Mouse (Mus musculus) ES-CJ7 (cell line): ENCODE results near the gene Cep83.

Source experiments
- DNase-seq: peaks from one replicate; pipeline ENCODE4 v3.0.0; 2011; ENCODE audit warnings: low read depth, low spot score

The Cep83 gene

DNA sequence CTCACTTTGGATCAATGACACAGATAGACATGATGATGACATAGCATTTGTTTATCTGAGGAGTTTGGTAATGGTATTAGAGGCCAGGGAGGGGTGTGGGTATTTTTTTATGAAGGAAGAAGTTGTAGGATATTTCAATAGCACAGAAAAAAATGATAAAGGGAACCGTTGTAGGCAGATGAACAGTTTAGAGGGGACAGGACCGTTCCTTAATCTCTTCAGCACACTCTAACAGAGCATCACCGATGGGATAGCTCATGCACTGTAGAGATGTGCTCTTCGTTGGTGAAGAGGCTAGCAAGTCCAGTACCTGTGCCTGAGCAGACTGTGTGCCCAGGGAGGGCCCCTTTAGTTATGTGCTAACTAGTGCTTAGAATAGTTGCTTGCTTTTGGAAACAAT, 90.9 kb downstream of the Cep83 start:
- no peak for DNase-seq

DNA sequence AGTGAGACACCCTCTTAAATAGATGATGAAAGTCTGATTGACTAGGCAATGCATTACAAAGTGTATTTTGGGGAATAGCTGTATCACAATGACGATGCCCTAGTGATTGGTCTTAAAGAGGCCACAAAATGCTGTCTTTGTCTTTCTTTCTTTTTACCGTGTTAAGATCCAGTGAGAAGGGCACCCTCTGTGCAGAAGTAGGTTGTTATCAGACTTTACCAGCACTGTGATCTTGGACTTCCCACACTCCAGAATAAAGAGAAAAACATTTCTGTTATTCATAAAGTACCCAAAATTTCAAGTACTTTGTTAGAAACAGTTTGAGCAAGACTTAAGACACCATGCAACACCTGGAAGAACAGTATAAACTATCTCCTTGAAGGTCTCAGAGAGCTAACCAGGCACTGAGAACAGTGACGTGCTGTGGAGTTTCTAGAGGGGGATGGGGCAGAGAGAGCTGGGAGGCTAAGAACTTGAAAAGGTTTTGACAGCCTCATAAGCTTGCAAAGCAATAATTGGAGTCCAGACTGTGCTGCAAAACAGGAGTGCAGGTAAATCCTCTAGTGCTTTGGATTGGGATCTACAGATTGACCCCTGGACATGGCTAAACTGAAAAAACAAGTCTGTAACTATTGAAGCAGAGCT, 92.3 kb downstream of the Cep83 start:
- DNase-seq: no peak

DNA sequence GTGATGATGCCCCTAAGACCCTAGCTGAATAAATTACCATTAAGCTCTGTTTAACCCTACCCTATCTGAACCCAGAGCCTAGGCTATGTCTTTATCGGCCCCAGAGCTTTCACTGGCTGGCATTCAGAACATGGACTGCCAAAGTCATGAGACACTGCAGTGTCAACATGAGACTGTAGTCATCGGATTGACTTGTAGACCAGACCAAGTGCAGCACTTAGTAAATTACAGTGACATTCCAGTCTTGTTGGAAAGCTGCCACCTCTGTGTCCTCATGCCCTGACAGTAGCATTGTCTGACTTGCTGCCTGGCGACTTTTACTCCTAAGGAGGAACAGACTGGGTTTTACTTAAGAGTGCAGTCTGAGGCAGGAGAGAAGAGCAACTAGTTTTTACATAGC, 100.8 kb downstream of the Cep83 start:
- DNase-seq: no peak

DNA sequence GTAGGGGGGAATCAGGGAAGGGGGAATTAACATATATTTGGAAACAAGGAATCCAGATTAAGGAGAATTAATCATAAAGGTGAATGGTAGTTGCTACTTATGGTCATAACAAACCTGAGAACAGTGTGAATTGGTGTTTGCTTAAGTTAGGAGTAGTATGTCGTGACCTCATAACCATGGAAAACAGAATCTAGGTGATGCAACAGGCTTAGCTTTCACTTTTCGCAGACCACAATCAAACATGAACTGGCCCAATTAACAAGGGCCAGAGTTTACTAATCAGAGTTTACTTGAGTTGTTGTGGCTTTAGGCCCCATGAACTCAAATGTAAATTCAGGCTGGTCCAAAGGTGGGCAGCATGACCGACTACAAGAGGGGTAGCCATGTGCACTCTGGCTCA, 105.5 kb downstream of the Cep83 start:
- DNase-seq: no peak

DNA sequence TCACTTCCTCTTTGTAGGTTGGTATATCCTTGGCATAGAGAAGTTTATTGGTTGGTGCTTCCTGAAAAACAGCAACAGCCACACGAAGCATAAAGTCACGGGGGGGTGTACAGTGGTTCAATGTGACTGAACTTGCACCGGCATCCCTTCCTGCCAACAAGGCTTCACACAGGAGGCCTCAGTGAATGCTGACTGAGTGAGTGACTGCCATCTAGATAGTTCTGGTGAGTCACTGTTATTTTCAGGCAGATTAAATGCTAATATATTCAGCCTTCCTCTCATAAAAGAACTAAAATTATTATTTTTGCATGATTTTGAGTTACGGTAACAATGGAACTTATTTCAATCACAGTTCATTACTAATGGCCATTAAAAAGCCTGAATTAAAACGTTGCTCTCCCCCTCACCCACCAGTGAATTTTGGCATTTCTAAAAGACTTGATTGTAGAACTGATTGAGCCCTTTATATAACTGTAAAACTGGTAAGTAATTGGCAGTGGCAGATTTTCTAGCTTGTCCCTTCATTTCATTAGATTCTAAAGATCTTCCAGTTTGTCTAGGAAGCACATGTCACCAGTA, 106.3 kb downstream of the Cep83 start:
- no peak for DNase-seq

DNA sequence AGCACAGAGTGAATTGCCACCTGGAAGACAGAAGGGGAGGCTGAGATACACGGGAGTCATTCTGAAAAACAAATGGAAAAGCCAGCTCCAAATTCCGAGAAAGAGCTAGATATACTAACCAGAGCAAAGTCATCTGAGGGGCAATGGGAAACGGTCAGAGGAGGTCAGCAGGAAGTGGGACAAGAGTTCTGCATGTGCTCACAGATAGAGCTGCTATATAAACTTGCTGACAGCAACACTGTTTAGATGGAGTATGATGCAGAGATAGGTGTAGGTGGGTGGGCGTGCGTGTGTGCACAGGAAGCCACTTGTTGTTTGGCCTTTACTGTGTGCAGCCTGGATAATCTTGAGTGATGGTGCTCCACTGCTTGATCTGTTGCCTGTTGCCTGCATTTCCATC, 109.7 kb downstream of the Cep83 start:
- no peak for DNase-seq

DNA sequence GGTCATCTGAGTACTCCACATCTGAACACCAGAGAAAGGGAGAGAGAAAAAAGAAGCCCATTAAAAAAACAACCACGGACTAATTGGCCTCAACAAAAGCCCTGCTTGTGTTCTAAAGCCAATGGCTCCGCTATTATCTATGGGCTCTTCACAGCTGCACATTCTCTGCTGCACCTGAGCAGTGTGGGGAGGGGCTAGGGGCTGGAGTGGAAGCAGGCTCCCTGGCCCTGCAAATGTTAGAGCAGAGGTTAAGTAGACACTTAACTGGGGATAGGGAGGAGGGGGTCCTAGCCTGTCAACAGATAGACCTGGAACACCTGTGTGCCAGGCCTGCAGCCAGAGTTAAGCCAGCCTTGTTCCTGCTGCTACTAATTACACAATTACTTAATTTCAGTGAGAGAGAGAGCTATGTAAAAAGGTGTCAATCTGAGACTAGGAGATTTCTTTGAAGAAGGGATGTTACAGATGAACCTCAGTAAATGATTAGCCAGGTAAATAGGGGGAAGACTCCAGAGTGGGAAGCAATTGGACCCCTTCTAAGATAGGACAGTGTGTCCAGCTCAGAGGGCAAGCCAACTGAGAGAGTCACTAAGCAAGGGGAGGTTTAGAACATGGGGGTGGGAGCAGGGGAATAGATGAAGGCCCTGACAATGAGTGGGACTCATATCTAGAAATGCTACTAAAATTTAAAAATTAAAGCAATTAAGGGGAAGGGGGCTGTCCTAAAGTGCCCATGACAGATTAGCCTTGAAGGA, 111.2 kb downstream of the Cep83 start:
- DNase-seq: no peak

DNA sequence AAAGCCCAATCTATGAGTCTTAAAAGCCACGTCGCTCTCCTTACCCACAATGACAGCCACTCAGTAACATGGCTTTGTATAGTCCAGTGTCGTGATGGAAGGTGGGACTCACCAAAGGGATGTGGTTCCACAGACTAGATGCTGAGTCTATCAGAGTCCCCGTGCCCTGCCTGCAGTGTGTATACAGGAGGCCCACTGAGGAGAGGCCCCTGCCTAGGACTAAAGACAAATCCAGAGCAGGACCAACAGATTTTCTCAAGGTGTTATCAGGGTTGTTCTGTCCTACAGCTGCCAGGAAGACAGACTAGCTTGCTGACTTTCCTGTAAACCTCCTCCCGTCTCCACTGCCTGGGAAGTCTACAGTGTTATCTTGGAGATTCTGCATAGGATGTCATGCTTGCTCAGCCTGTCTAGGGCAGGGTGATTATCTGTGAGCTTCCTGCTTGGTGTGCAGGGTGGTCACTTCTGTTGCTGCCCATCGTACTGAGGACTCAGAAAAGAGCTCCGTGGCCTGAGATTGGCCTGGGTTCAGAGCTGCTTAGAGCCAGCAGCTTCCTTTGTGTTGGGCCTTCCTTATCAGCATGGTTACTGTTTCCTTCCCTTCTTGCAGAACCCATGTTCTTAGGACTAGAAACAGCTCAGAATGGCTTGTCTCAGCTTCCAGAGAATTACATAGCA, 112.4 kb downstream of the Cep83 start:
- no peak for DNase-seq

DNA sequence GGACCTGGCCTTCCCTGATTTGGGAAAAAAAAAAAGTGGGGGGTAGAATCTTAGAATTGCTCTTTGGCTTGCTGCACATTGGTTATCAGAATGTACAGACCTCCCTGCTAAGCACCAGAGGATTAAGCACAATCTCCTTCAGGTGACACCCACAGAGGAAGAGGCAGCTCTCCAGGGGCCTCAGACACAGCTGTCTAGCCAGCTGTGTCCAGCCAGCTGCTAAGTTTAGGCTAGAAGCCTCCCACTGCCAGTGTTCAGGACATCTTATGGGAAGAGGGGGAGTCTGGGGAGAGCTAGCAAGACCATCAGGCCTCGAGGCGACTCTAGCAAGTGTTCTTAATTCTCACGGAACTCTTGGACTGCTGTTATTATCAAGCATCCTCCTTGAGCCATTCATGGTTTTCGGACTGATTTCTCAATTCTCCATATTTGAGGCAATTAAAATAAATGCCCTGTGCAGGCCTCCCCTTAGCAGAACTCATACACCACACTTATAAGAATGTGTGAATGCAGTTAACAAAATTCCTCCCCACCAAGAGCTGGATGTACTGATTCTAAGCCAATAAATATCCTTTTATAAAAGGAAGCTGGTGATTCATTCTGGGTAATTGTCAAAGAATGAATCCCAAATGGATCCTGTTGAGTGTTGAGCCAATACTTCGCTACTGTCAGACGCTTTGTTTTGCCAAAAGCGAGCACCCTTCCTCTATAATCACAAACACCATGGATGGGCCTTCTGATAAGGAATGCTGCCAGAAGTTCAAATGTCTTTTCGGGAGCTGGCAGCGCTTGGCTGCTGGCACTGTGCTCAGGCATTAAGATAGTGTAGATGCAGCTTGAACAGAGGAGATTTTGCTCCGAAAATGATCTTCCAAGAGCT, 115.8 kb downstream of the Cep83 start:
- DNase-seq: no peak

DNA sequence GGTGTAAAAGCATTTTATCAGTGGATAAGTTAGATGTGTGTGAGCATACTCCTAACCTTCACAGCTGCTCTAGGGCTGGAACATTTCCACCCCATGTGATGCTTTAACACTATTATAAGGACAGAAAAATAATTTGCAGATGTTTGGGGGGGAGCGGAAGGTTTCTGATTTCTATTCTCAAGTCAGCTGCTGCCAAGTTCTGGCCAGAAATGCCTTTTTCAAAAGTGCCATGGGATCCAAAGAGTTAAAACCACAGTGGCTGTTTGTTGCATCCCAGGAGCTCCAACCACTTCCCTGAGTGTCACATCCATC, 116.4 kb downstream of the Cep83 start:
- DNase-seq: no peak

DNA sequence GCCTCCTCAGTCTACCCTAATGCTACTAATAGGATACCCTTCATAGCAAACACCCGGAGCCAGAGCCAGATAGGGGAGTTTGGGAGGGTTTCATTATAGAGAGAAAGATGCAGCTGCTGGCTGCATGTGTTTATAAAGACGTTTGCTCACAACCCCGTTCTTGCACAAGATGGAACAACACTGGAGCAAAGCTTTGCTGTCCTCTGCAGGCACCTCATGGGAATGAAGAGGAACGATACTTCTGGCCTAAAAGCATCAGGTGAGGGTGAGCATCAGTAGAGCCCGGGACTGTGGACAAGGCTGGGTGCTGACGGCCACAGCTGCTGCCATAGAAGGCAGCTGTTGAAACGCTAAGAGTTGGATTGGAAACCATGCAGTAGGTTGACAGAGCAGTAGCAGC, 118.9 kb downstream of the Cep83 start:
- no peak for DNase-seq

DNA sequence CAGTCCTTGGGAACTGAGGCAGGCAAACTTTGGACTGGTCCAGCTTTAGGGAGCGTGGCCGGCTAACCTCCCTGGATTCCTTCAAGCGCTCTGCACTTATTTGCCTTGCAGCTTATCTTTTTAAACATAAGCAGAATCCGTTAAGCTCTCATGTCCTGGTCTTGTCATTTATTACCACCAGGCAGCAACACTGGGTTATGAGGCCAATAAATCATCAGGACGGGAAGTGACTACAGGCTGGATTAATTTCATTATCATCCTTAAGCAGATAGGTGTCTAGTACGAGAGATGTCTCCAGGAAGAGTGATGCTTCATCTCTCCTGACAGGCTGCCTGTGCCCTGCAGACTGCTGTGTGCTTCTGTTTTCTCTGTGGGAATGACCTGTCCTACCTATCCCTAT, 119.8 kb downstream of the Cep83 start:
- no peak for DNase-seq

DNA sequence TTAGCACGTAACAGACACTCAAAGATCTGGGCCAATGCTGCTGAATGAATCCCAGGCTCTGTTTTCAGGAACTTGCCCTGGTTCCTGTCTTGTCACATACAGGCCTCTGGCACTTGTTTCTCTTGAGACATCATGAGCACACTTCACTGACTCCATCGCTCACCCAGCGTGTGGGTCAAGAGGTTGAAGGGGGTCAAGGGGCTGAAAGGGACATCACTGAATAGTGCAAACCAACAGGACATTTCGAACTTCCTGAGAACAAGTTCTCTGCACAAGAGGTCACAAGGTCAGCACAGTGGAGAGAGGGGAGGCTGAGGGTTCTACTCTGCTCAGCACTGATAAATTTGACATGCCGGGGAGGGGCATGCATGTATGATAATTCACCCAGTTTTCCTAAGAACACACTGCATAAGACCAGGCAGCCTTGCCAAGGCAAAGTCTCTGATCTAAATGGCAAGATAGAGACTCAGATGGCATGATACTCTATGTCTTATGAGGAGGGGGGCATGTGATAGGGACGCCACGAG, 121.6 kb downstream of the Cep83 start:
- DNase-seq: no peak

DNA sequence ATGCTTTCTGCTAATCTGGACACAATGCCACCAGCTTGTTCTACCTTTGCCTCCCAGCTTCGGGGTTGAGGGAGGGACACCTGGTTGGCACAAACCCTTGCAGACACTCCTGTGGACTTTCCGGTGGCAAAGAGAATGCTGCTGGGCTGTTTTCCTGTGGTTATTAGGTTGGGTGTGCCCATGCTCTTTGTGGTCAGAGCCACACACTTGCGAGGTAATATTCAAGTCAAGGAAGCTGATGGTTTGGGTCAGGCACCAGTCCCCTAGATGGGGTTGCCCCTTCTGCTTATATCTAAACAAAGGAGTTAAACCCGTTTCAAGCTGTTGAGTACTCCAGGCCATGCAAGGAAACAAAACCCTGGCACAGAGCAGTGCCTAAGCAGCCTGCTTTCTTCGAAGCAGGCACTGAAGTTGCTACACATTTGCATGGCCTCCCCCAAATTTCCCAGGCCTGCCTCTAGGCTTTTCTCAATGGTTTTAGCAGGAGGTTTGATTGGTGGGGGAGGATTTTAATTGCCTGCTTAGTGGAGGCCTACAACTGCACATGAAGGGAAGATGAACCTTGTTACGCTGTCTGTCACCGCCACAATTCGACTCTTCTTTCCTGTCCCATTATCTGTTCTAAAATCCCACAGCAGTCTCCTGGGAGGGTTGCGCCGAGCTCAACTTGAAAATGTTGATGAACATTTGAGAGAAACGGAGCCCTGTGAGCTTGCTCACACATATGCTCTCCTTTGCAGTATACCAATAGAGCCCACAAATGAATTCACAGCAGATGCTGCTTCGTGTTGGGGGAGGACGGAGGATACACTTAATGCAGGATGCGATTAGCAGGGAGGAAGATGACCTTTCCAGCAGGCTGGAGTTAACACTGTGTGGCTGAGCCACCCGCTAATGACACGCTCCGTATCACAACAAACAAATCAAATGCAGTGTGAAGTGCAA, 123.7 kb downstream of the Cep83 start:
- no peak for DNase-seq

DNA sequence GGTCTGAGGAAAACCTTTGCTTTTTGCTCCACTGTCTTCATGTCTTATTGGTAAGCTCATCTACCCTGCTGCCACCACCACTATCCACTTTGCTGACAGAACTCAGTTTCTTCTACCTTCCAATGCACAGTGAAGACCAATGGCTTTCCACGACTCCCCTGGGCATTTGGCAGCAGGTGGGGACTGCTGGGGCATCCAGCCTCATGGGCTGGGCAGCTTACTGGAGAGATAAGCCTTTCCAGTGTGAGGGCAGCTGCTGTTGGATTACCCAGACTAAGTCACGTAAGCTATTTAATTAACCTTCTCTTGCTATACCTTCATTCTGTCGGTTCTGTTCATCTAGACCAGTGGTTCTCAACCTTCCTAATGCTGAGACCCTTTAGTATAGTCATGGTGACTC, 129.7 kb downstream of the Cep83 start:
- no peak for DNase-seq

DNA sequence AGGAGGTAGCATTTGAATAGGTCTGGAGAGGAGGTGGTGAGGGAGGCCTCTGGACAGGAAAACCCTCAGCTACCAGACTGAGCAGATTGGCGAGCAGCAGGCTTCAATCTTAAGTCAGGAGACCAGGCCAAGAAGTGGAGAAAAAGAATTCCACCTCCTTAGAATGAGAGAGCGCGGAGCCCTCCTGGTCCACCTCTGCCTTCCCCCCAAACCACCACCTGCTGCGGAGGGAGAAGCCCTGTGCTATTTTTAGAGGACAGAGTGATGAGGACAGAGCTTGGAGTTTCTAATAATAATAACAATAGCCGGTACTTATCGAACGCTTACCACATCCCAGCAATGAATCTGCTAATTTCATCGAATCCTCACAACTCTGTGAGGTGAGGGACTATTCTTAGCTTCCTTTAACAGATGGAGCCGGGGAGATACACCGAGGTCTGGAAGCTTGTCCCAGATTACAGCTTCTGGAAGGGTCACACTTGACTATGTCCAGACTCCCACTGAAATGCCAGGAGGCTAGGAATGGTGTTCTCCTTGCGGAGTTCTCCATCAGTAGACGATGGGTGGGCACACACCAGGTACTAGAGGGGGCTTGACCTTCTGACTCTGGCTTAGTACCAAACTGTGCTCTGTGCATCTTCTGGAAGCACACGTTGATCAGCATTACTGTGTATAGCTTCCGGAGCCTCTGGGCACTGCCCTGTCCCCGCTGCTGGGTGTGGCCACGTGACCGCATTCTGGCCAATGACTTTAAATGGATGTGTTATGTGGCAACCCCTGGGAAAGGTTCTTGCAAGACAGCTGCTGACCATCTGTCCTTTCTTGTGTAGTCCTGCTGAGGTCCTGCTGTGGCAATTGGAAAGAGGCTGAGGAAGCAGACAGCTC, 130.6 kb downstream of the Cep83 start:
- peak; percentile 67 for DNase-seq

DNA sequence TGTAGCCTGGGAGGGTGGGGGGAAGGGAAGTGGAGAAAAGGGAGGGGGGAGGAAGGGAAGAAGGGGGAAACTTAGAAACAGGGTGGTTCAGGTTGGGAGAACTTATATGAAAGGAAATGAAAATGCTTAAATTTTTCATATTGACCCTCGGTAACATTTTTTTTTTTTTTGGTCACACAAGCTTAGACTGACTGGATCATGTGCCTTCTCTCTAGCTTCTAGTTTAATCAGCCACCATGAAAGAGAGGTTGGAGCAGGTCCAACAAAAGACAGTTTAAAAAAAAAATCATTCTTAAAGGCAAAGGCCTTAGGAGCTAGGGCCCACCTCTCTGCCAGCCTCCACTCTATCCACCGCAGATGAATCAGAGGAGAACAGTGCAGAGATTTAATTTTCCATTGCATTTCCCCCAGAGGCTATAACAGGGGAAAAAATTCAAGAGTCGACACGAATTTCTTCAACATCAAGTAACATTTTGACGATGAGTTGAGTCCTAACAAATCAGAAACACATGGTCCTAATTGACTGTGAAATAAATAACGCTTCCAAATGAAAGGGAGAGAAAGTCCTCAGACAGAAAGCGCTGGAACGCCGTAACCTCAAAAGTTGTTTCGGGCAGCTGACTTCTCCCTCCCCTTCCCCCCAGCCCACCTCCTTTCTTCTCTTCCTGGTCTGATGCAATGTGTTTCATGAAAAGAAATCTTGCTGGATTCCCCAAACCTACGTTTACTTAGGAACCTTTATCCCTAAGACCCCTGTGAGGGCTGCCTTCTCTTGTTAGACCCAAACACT, 135.7 kb downstream of the Cep83 start:
- no peak for DNase-seq

DNA sequence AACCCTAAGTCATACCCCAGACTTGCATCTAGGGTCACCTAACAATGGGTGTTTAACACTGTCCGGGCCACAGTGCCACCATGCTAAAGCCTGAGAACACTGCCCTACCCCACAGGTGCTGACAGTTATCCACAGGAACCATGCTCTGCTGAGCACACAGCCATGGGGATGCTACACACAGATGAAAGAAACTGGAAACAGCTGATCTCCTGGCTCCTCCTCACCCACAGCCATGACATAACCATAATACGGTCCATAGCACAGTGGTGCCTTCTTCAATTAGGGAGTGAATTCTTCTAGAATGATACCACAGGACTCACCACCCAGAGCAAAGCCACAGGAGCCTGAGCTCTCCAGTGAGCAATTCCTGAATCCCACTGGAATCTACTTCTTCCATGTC, 137.5 kb downstream of the Cep83 start:
- no peak for DNase-seq

DNA sequence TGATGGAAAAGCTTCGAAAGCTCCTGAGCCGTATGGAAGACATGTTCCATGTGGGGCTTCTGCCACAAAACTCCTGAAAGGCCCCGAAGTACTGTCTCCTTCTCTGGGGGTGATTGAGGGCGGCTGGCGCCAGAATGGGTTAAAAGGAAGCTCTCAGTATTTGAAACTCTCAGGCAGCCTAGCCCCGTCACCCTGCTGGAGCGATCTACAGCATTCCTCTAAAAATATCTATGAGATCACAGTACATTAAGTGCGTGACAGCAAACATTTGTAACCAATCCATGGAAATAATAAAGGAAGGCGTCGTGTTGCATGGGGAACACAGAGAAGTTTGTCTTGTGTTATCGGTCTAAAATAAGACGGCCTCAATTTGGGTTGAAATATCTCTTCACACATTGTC, 138.0 kb downstream of the Cep83 start:
- DNase-seq: no peak
